Mouse (Mus musculus) inflammation-experienced regulatory T-cells, adult 6 months (primary cell): Measurements from ENCODE around the gene Guca1a. TPM values are rescaled to one million over a fixed set of nuclear protein-coding genes. Genes with fewer than 3 reads are reported as not detected.

Source experiments
- polyA plus RNA-seq, 3 experiments: library from polyadenylated mRNA; unstranded; fragments of 100-300 nt; shearing (Covaris generic); gene quantifications; one replicate each; pipeline ENCODE4 v1.2.1; 2017

Guca1a gene
- polyA plus RNA-seq, 3 experiments from 2014 or later, result not detected

Other genes starting within 250 kb of the Guca1a start
- gene Mrps10, start 31.7 kb downstream of the Guca1a start, polyA plus RNA-seq, result 10 to 100 TPM; 31.5 to 34.9 (median 33.0) TPM
- 1 to 10 TPM in 2 of 3 experiments, under 1 TPM in 1; 0.29 to 1.8 (median 1.1) TPM for gene Guca1b, start 15.2 kb downstream of the Guca1a start, polyA plus RNA-seq
- not detected for gene AI661453, start 36.0 kb upstream of the Guca1a start, polyA plus RNA-seq
- gene 1700001C19Rik, start 36.8 kb upstream of the Guca1a start, polyA plus RNA-seq, result not detected
- 10 to 100 TPM; 56.9 to 80.8 (median 70.0) TPM for gene Taf8, start 101.7 kb upstream of the Guca1a start, polyA plus RNA-seq
- gene Ccnd3, start 104.5 kb upstream of the Guca1a start, polyA plus RNA-seq, result 100 to 1,000 TPM; 124 to 141 (median 130) TPM
- gene Bysl, start 210.9 kb upstream of the Guca1a start, polyA plus RNA-seq, result 10 to 100 TPM in 2 of 3 experiments, 1 to 10 TPM in 1; 9.1 to 12.3 (median 11.6) TPM
- 10 to 100 TPM; 27.6 to 32.3 (median 28.1) TPM for gene Med20, start 211.0 kb upstream of the Guca1a start, polyA plus RNA-seq
- gene Gm20517, start 211.0 kb upstream of the Guca1a start, polyA plus RNA-seq, result under 1 TPM in 2 of 3 experiments, not detected in 1; 0.68 to 0.79 TPM
- gene Usp49, start 230.1 kb upstream of the Guca1a start, polyA plus RNA-seq, result under 1 TPM; 0.58 to 0.97 (median 0.70) TPM